Mouse (Mus musculus): ENCODE data around the gene Arid1a. TPM values are rescaled to one million over a fixed set of nuclear protein-coding genes. Genes with fewer than 3 reads are reported as not detected.

The Arid1a gene
- polyA plus RNA-seq, 1 experiment from 2014 or later, result 37.8 TPM

- H3K36me3 ChIP-seq (replicated peaks; ENCODE audit: control insufficient read depth, insufficient read depth), result no peaks in the 10 kb centered on the region
- DNase-seq (ENCODE audit: low spot score) (peak; percentile 86), ATAC-seq (ENCODE audit: low FRiP score) (peak; percentile 17; the same call in 1 of the 2 replicates)
- no peaks in the 10 kb centered on the region for H3K9me3 ChIP-seq (ENCODE audit: control insufficient read depth, low read length)
- WGBS, result under 1% methylated on average over 38 of the region's 38 CpGs
- peak overlapping the region; percentile 100 for H3K9ac ChIP-seq
- no peaks in the 10 kb centered on the region for H3K27me3 ChIP-seq (ENCODE audit: control insufficient read depth, insufficient read depth, low read length)
- peak overlapping the region; percentile 99 for H3K4me2 ChIP-seq (replicated peaks)
- H3K4me1 ChIP-seq (replicated peaks; ENCODE audit: control insufficient read depth, insufficient read depth, low read length), result peaks cover 21% of the 10 kb centered on the region
- peak overlapping the region; percentile 98 for H3K27ac ChIP-seq
- H3K4me3 ChIP-seq (replicated peaks; ENCODE audit: low read length), result peak overlapping the region; percentile 55
These were observed 783 bp upstream of the Arid1a start for GRCm38 (mm10) chr4:133757269-133757835.

- Histone ChIP-seq H3K9ac (peak overlapping the region; percentile 100), H3K9me3 (ENCODE audit: control insufficient read depth, low read length) (no peaks in the 10 kb centered on the region), H3K27me3 (ENCODE audit: control insufficient read depth, insufficient read depth, low read length) (no peaks in the 10 kb centered on the region), H3K4me2 (replicated peaks) (peak overlapping the region; percentile 99), H3K4me3 (replicated peaks; ENCODE audit: low read length) (peak overlapping the region; percentile 55), H3K27ac (peak overlapping the region; percentile 98), H3K4me1 (replicated peaks; ENCODE audit: control insufficient read depth, insufficient read depth, low read length) (peaks cover 22% of the 10 kb centered on the region), H3K36me3 (replicated peaks; ENCODE audit: control insufficient read depth, insufficient read depth) (no peaks in the 10 kb centered on the region)
- ATAC-seq (ENCODE audit: low FRiP score), result no peak
- WGBS, result 2% methylated on average over 11 of the region's 11 CpGs
- DNase-seq (ENCODE audit: low spot score), result peak; percentile 53
These were observed 653 bp downstream of the Arid1a start for GRCm38 (mm10) chr4:133755861-133756371.

GRCm38 (mm10) chr4:133754871-133755765 lies 1.5 kb downstream of the Arid1a start:
- DNase-seq (ENCODE audit: low spot score) (no peak), ATAC-seq (ENCODE audit: low FRiP score) (no peak)
- Histone ChIP-seq H3K9me3 (ENCODE audit: control insufficient read depth, low read length) (no peaks in the 10 kb centered on the region), H3K36me3 (replicated peaks; ENCODE audit: control insufficient read depth, insufficient read depth) (no peaks in the 10 kb centered on the region), H3K27me3 (ENCODE audit: control insufficient read depth, insufficient read depth, low read length) (no peaks in the 10 kb centered on the region), H3K9ac (peak overlapping the region; percentile 100), H3K4me3 (replicated peaks; ENCODE audit: low read length) (peak overlapping the region; percentile 100), H3K27ac (peak overlapping the region; percentile 100), H3K4me2 (replicated peaks) (peak overlapping the region; percentile 99), H3K4me1 (replicated peaks; ENCODE audit: control insufficient read depth, insufficient read depth, low read length) (peaks cover 30% of the 10 kb centered on the region)
- 8% methylated on average over 10 of the region's 10 CpGs for WGBS

GRCm38 (mm10) chr4:133754238-133754637 lies 2.3 kb downstream of the Arid1a start:
- ATAC-seq (ENCODE audit: low FRiP score), result peak; percentile 87
- Histone ChIP-seq H3K27me3 (ENCODE audit: control insufficient read depth, insufficient read depth, low read length) (no peaks in the 10 kb centered on the region), H3K9me3 (ENCODE audit: control insufficient read depth, low read length) (no peaks in the 10 kb centered on the region), H3K36me3 (replicated peaks; ENCODE audit: control insufficient read depth, insufficient read depth) (no peaks in the 10 kb centered on the region), H3K4me3 (replicated peaks; ENCODE audit: low read length) (peak overlapping the region; percentile 100), H3K4me1 (replicated peaks; ENCODE audit: control insufficient read depth, insufficient read depth, low read length) (peaks cover 39% of the 10 kb centered on the region), H3K9ac (peak overlapping the region; percentile 100), H3K27ac (peak overlapping the region; percentile 100), H3K4me2 (replicated peaks) (peak overlapping the region; percentile 99)
- peak; percentile 98 for DNase-seq (ENCODE audit: low spot score)
- WGBS, result under 1% methylated on average over 42 of the region's 50 CpGs

GRCm38 (mm10) chr4:133753375-133754190 lies 3.0 kb downstream of the Arid1a start:
- H3K4me3 ChIP-seq (replicated peaks; ENCODE audit: low read length), result peak overlapping the region; percentile 100
- no peaks in the 10 kb centered on the region for H3K27me3 ChIP-seq (ENCODE audit: control insufficient read depth, insufficient read depth, low read length)
- WGBS, result 0% methylated on average over 10 of the region's 99 CpGs
- ATAC-seq (ENCODE audit: low FRiP score), result peak; percentile 50
- H3K9ac ChIP-seq, result peak overlapping the region; percentile 100
- H3K4me1 ChIP-seq (replicated peaks; ENCODE audit: control insufficient read depth, insufficient read depth, low read length), result peaks cover 46% of the 10 kb centered on the region
- no peaks in the 10 kb centered on the region for H3K9me3 ChIP-seq (ENCODE audit: control insufficient read depth, low read length)
- no peaks in the 10 kb centered on the region for H3K36me3 ChIP-seq (replicated peaks; ENCODE audit: control insufficient read depth, insufficient read depth)
- H3K27ac ChIP-seq, result peak overlapping the region; percentile 100
- DNase-seq (ENCODE audit: low spot score), result peak; percentile 75
- peak overlapping the region; percentile 99 for H3K4me2 ChIP-seq (replicated peaks)

GRCm38 (mm10) chr4:133752449-133753374 lies 3.9 kb downstream of the Arid1a start:
- Histone ChIP-seq H3K4me1 (replicated peaks; ENCODE audit: control insufficient read depth, insufficient read depth, low read length) (peaks cover 54% of the 10 kb centered on the region), H3K9ac (peak overlapping the region; percentile 100), H3K27me3 (ENCODE audit: control insufficient read depth, insufficient read depth, low read length) (no peaks in the 10 kb centered on the region), H3K4me3 (replicated peaks; ENCODE audit: low read length) (peak overlapping the region; percentile 100), H3K27ac (peak overlapping the region; percentile 100), H3K4me2 (replicated peaks) (peak overlapping the region; percentile 99), H3K36me3 (replicated peaks; ENCODE audit: control insufficient read depth, insufficient read depth) (no peaks in the 10 kb centered on the region), H3K9me3 (ENCODE audit: control insufficient read depth, low read length) (no peaks in the 10 kb centered on the region)
- 0% methylated on average over 76 of the region's 121 CpGs for WGBS
- DNase-seq (ENCODE audit: low spot score), result peak; percentile 25
- ATAC-seq (ENCODE audit: low FRiP score), result no peak

- ATAC-seq (ENCODE audit: low FRiP score) (no peak), DNase-seq (ENCODE audit: low spot score) (peak; percentile 67)
- under 1% methylated on average over 28 of the region's 31 CpGs for WGBS
- H3K36me3 ChIP-seq (replicated peaks; ENCODE audit: control insufficient read depth, insufficient read depth), result no peaks in the 10 kb centered on the region
- H3K4me2 ChIP-seq (replicated peaks), result peak overlapping the region; percentile 99
- H3K4me3 ChIP-seq (replicated peaks; ENCODE audit: low read length), result peak overlapping the region; percentile 100
- peak overlapping the region; percentile 100 for H3K27ac ChIP-seq
- H3K9ac ChIP-seq, result peak overlapping the region; percentile 100
- no peaks in the 10 kb centered on the region for H3K9me3 ChIP-seq (ENCODE audit: control insufficient read depth, low read length)
- no peaks in the 10 kb centered on the region for H3K27me3 ChIP-seq (ENCODE audit: control insufficient read depth, insufficient read depth, low read length)
- peaks cover 60% of the 10 kb centered on the region for H3K4me1 ChIP-seq (replicated peaks; ENCODE audit: control insufficient read depth, insufficient read depth, low read length)
These were observed 4.8 kb downstream of the Arid1a start for GRCm38 (mm10) chr4:133751521-133752448.

Measured in hindbrain, embryonic 14.5 days (tissue).